Mouse (Mus musculus): ENCODE results near the gene Kif9.

- TF ChIP-seq MAFK (IDR thresholded peaks at IDR 0.05; ENCODE audit: borderline replicate concordance, low read depth, low read length) = no peak
- TF ChIP-seq POLR2A (IDR thresholded peaks at IDR 0.05; ENCODE audit: control insufficient read depth in 1 of 2, insufficient read depth in 1 of 2, low read depth in 1 of 2, low read length in 2 of 2, poor library complexity in 1 of 2) = no peak
- TF ChIP-seq HCFC1 (IDR thresholded peaks at IDR 0.05; ENCODE audit: low read depth, low read length) = no peak
- no peak for TF ChIP-seq CHD1 (IDR thresholded peaks at IDR 0.05; ENCODE audit: low read depth, low read length)
- TF ChIP-seq CTCF (IDR thresholded peaks at IDR 0.05 in 2 of 3, conservative IDR thresholded peaks at IDR 0.05 in 1 of 3; ENCODE audit: control insufficient read depth in 1 of 3, insufficient read depth in 1 of 3, low read depth in 2 of 3, low read length in 3 of 3, poor library complexity in 1 of 3, severe bottlenecking in 1 of 3) = no peak
- TF ChIP-seq E2F4 (IDR thresholded peaks at IDR 0.05; ENCODE audit: borderline replicate concordance, low read depth, low read length) = no peak
- no peak for TF ChIP-seq MEF2A (IDR thresholded peaks at IDR 0.05; ENCODE audit: extremely low read depth, insufficient replicate concordance, low read depth, low read length, poor library complexity, severe bottlenecking)
- TF ChIP-seq NELFE (IDR thresholded peaks at IDR 0.05; ENCODE audit: low read depth, low read length) = no peak
Measured at GRCm38 (mm10) chr9:110536636-110537035, 59.9 kb downstream of the Kif9 start.
